Mouse (Mus musculus) forebrain, embryonic 15.5 days (tissue): ENCODE measurements at regions not wholly inside any gene's neighbourhood (a gene's known extent, or its start where the extent isn't known, plus 50 kb on each side); places are given as distances from the start of the nearest gene placed in this dataset.

Experiments
- ATAC-seq: fragments of 200-750 bp; cut with Nextera tagmentation; replicated peaks from 2 replicates; pipeline ENCODE4 v1.8.0; 2017; ENCODE audit warnings: mild to moderate bottlenecking, moderate TSS enrichment, moderate library complexity
- H3K27ac ChIP-seq: fragments of 300-500 bp; sonication (generic); replicated peaks from 2 replicates; pipeline ENCODE4 v1.5.1; 2015; ENCODE audit warnings: mild to moderate bottlenecking, inconsistent platforms
- H3K27me3 ChIP-seq: fragments of 300-500 bp; sonication (generic); 2 replicates; pipeline ENCODE4 v1.6.1; 2015; ENCODE audit warnings: inconsistent platforms
- H3K36me3 ChIP-seq: fragments of 300-500 bp; sonication (generic); 2 replicates; pipeline ENCODE4 v1.6.1; 2015; ENCODE audit warnings: mild to moderate bottlenecking, inconsistent platforms
- H3K4me1 ChIP-seq: fragments of 300-500 bp; sonication (generic); 2 replicates; pipeline ENCODE4 v1.6.1; 2015; ENCODE audit warnings: inconsistent platforms
- H3K4me2 ChIP-seq: fragments of 300-500 bp; sonication (generic); replicated peaks from 2 replicates; pipeline ENCODE4 v1.6.1; 2015; ENCODE audit warnings: mild to moderate bottlenecking, inconsistent platforms
- H3K4me3 ChIP-seq: fragments of 300-500 bp; sonication (generic); 2 replicates; pipeline ENCODE4 v1.5.1; 2015; ENCODE audit warnings: mild to moderate bottlenecking, inconsistent platforms
- H3K9ac ChIP-seq: fragments of 300-500 bp; sonication (generic); replicated peaks from 2 replicates; pipeline ENCODE4 v1.6.1; 2015; ENCODE audit warnings: mild to moderate bottlenecking, inconsistent platforms
- H3K9me3 ChIP-seq: fragments of 300-500 bp; sonication (generic); 2 replicates; pipeline ENCODE4 v1.6.1; 2016; ENCODE audit warnings: inconsistent platforms
- WGBS: fragments of 180-500 bp; shearing (Covaris S2); methylation state at CpG from one replicate; pipeline ENCODE4 v1.1.7; 2015; ENCODE audit warnings: mixed read lengths; 5-methylcytosine and 5-hydroxymethylcytosine counted together

- Histone ChIP-seq H3K4me1 (no peaks in the 10 kb centered on the region), H3K9ac (no peak overlapping the region), H3K4me2 (no peak overlapping the region), H3K27me3 (no peaks in the 10 kb centered on the region), H3K9me3 (no peaks in the 10 kb centered on the region), H3K4me3 (no peak overlapping the region), H3K27ac (no peak overlapping the region), H3K36me3 (no peaks in the 10 kb centered on the region)
- WGBS: 90% methylated on average over 2 of the region's 2 CpGs
- ATAC-seq: no peak
Measured at GRCm38 (mm10) chr15:57535514-57535913, 58.1 kb upstream of the Slc22a22 start.
